Mouse (Mus musculus) layer of hippocampus, postnatal 25 days (tissue): ENCODE data around the gene Tmem45a. TPM values are rescaled to one million over a fixed set of nuclear protein-coding genes. Genes with fewer than 3 reads are reported as not detected.
"Not testable (repeated sequence)": the region's sequence is repeated elsewhere in the genome, so short reads cannot be mapped to it uniquely, and the experiment has no call there.

Source experiments
- DNase-seq, 2 experiments: peaks; one replicate each; pipeline ENCODE4 v3.0.0; 2022; ENCODE audit warnings: mixed read lengths in 2 of 2, low spot score in 1 of 2; ENCODE audit errors: extremely low spot score in 1 of 2
- total RNA-seq, 2 experiments: library from RNA; stranded (reverse); gene quantifications; 2 replicates each; pipeline ENCODE4 v1.2.3; 2021

Tmem45a gene
- total RNA-seq: under 1 TPM; 0.61 to 0.69 TPM

DNA sequence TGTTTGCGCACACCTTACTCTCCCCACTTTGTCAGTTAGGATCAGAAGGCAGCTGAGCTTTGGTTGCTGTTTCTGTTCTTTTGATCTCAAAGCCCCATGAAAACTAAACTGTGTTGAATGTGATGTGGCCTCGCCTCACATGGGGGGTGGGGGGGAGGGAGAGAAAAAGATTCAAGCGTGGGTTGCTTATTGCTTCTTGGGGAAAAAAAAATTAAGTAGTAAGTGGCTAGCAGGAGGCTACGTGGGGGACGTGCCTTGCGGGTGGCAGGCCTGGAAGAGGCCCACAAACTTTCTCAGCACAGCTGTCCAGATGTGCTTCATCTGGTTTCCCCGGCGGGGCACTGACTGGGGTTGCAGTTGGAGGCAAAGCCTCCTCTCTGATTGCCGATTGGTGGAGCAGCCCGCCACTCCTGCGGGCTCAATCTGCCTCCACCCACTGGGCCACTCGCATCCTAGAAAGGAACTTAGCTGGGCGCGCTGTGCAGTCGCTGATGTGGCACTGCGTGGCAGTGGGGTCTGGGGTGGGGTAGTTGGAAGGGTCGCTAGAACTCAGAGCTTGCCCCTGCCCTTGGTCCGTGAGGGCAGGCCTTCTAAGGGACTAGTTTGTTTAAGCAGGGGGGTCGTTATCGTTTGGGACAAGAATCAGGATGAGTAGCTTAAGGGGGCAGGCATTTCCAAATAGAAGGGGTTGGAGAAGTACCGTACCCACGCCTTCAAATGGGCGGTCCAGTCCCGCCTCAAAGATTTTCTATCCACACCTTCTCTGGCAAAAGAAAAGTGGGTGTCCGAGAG lies at the start of gene Tmem45a:
Gene Tmem45a (minus strand): TSS at position 343 of the 792 bp plus-strand sequence.
- DNase-seq: peak; percentile 46 to 74

DNA sequence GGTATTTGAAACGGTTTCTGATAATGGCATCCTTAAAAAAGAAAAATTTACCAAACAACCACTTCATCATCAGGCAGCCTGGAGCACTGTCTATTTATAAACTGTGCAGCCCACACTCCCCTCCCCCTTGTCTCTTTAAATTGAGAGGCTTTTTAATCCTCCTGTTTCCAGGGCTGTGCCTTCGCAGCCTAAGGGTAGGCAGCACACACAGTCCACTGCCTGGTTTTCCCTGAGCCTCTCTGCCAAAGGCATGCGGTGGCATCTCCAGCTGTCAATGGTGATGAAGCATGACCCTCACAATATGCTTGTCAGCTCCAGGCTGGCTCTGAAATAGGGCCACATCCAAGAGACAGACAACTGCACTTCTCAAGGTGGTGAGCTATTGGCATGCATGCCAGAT lies 42.1 kb upstream of the Tmem45a start, which contains the start of gene Lnp1:
Gene Lnp1 (minus strand): TSS at position 39 of the 400 bp plus-strand sequence.
- peak in 1 of 2 experiments; percentile 15 for DNase-seq

DNA sequence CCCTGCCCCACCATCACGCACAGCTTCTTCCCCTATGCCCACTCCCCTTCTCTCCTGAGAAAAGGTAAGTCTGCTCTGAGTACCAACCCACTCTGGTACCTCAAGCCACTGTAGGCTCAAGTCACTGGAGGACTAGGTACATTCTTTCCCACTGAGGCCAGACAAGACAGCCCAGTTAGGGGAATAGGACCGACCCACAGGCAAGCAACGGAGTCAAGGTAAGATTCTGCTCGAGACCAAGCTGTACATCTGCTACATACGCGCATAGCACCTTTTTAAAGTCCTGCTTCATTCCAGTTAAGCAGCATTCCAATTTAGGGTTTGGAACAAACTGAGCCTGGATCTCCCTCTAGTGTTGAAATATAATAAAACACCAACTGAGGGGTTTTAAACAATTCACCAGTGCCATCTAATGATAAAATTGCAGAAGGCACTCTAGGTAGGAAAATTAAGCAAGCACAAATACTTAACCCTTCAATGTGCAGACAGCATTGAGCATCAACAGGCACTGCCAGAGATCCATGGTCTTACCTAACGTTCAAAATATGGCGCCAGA lies 34.2 kb upstream of the Tmem45a start:
- DNase-seq: no peak

DNA sequence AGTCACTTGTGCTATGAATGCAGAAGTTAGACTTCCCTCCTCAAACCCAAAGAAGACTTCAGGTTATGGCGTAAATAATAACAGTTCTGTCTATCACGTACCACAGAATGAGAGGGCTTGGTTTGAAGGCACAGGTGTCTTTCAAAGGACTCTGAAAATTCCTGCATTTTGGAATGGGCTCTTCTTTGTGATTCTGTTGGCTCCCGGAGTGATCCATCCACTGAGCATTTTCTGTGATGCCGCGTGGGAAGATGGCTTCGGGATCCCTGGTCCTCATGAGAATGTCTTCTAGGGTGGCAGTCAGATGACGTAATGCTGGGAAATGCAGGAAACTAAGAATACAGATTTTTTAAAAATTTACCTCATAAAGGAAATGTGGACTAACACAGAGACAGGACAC lies 31.3 kb upstream of the Tmem45a start:
- no peak for DNase-seq

GRCm38 (mm10) chr16:56908986-56909385 lies 23.0 kb upstream of the Tmem45a start:
- no peak for DNase-seq

DNA sequence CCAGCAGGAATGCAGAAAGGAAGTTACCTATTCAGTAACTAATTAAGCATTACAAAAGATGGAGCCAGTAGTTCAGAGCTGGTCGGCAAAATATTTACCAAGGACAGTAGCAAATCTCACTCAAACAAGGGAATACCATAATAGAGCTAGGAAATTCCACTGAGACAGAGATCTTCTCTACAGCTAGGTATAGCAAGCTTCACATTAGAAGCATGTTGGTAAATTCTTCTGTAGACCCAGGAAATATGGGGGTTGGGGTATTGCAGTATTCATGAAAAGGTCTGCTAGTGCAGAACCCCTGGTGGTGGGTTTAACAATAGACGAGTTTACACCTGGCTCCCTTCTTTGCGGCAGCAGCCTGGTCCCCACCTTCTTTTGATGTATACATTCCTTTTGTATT lies 16.2 kb upstream of the Tmem45a start:
- DNase-seq: not testable (repeated sequence)

- DNase-seq: no peak
These were observed 5.6 kb upstream of the Tmem45a start for GRCm38 (mm10) chr16:56891583-56891982.

DNA sequence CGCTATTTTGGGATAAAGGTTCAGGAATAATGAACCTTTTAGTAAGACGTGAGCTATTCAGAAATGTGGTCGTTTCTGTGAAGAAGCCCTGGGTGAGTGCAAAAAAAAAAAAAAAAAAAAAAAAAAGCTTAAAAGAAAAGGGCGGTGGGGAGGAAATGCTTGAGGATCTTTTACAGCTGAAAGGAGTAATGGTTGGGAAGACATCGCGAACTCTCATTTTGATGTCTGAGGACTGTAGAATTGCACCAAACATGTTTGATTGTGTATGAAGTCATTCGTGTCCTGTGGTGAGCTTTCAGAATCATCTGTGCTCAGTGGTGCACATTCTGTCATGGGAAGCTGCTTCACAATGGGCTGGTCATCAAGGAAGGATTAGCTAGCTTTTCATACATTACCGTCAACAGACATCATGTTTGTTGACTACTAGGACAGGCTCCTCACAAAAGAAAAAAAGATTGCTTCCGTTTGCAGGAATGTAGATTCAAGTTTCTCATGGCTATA lies 700 bp upstream of the Tmem45a start:
- no peak for DNase-seq

DNA sequence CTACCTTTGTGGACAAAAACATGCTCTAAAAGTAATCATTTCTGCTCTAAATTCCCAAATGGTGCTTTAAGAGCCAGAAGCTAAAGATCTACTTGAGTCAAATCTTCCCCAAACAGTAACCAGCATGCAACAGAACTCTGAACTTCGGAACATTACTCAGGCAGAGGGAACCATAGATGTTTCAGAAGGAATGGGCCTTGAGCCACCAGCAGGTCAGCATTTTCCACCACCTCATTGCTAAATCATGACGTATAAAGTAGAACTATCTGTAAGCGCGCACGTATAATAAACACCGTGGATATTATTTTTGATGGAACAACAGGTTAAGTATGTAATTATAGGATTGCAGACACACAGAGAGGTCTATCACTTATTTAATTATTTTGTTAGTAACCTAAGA lies 1.2 kb downstream of the Tmem45a start:
- DNase-seq: no peak

DNA sequence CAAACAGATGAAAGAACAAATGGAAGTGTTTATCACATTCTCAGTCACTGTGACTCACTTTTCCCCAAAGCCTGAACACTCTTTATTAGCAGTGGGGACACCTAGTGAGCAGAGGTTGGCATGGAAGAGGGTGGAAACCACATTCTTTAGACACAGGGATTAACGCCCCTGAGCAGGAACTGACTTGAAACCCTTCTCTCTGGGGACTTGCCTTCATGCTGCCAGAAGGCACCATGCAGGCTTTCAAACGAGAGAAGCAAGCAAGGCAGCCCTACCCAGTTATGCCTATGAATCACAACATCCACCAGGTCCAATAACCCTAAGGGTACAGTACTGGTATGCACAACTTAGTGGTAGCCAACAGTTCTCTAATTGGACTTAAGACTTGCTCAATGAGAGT lies 12.6 kb downstream of the Tmem45a start:
- DNase-seq: no peak

GRCm38 (mm10) chr16:56870458-56870857 lies 15.5 kb downstream of the Tmem45a start:
- DNase-seq: no peak

DNA sequence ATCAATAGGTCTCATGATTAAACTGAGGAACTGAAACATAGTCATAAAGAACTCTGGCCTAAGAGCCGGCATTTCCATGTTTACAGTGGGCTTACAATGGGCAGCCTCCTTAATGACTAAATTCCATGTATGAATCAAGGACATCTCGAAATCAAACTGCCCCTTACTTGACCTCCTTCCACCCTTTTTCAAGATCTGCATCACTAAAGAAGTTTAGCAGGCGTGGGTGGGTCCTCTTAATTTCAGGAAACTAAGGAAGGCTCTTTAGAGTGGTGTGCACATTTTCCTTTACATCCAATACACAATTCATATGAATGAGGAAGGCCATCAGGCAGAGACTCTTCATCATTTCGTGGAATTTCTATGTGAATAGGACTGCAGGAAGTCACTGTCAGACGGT lies 17.6 kb downstream of the Tmem45a start:
- no peak for DNase-seq

DNA sequence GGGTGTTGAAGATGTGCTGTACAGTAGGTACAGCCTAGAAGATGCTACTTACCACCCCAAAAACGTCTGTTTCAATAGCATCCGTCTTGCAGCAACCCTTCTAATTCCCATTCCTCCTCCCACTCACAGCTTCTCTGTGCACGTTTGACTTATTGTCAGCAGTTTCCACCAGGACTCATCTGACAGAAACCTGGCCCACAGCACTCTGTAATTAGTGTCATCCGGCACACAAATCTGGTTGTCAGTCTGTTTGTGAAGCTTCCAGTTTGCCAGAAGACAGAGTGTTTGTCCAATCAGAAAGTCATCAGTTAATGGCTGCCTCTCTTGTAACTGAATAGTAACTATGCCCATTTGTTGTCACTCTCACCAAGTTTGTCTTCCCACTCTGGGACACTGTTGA lies 18.4 kb downstream of the Tmem45a start:
- no peak for DNase-seq

DNA sequence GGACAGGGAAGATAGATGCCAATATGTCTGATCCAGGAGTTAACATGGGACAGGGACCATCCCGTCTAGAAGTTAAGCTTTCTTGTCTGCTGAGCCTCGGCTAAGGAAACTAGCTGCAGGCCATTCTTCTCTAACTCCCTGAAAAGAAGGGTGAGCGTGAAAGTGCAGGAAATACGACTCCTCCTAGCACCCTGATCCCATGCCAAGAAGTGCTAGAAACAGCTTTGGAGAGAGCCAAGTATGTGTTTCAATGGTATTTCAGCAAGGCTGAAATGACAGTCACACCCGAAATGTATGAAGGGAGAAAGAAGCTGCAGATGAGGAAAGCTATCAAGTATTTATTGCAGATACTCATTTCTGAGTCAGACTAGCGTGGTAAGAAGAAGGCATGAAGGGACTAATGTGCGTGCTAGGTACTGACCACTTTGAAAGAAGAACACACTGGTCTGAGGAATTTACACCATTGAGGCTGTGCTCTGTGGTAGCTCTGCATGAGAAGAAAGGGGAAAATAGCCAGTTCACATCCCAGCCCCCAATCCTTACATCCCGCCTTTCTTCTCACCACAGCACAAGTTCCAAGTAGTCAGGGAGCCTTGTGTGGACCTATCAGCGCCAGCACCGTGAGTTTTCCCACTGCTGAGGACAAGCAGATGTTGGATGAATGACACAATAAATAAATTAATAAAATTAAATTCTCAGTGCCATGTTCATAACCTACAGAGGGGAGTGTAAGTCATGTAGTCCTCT lies 33.0 kb downstream of the Tmem45a start:
- no peak for DNase-seq

DNA sequence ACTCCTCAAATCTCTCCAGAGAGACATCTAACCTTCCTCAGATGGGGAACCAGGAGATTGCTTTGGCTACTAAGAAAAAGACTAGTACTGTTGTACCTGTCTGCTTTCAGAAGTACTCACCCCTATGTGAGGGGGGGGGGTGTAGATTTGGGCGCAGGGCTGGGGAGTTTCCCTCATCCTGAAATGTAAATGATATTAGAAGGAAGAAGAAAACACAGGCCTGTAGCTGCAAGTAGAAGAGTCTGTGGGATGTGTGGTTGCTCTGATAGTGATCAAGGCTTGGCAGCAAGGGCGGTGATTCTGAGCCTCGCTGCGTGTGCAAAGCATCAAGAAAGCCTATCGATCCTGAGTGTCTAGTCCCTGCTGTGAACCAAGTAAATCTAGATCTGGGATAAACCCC lies 43.0 kb downstream of the Tmem45a start:
- no peak for DNase-seq

GRCm38 (mm10) chr16:56833312-56833711 lies 52.7 kb downstream of the Tmem45a start:
- DNase-seq: no peak

- DNase-seq: no peak
These were observed 54.0 kb downstream of the Tmem45a start for GRCm38 (mm10) chr16:56831986-56832385.

- no peak for DNase-seq
These were observed 84.4 kb downstream of the Tmem45a start for GRCm38 (mm10) chr16:56801370-56802109.

DNA sequence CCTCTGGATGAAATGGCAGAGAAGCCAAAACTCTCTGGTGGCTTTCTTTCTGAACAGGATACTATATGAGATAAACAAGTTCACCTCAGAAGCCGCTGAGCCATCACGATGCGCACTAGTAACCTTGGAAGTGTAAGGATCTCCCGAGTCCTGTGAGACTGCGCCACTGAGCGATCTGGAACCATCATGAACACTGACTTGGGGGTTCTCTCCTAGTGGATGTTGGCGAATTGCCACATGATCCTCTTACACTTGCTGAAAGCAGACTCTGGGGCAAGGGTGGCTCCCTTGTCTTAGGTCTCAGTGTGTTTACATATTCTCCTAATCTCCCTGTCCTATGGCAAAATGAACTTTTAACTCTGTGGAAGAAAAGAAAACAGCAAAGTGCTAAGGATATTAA lies 85.0 kb downstream of the Tmem45a start:
- DNase-seq: no peak

DNA sequence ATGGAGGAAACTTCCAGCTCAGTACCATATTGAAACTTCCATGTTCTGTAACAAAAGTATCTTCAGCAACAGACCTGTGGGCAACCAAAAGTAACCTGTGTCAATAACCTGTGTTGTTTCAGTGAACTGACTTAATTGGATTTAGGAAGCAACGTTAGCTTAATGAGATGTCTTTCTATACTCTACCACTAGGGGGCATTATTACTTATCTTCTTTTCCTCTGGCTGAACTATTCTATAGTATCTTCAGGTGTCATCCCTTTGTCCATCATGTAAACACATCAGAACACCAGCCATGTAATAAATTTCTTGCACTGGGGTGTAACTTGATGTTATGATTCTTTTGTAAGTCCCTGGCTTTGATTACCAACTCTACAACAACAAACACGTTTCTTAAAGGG lies 85.5 kb downstream of the Tmem45a start:
- no peak for DNase-seq
